Mouse (Mus musculus) liver, postnatal 0 days (tissue): ENCODE measurements around the gene Aurka.

Source experiments
- CTCF ChIP-seq: sonication (generic); IDR thresholded peaks from 2 replicates; pipeline ENCODE4 v1.5.1; 2016; ENCODE audit warnings: antibody characterized with exemption, low read depth
- EP300 ChIP-seq: IDR thresholded peaks from 2 replicates; pipeline ENCODE4 v1.6.1; 2016; ENCODE audit warnings: antibody characterized with exemption, low read depth, mild to moderate bottlenecking

DNA sequence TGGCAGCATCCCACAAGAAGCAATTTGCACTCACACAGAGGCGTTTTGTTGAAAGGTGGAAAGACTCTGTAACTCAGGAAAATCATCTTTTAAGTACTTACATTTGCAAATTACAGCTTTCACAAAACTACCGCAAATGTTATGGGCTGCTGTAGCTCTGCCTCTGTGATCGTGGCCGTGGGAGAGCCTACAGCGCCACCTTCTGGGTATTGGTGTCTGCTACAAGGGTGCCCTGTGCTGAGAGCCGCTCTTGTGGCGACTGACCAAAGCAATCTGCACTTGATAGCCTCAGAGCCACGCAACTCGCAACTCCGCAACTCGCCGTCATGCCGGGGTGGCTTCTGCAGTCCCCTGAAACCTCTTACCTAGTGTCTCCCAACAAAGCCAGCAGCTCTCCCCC, 41.2 kb downstream of the Aurka start:
- TF ChIP-seq CTCF (peak; percentile 89), EP300 (no peak)
